Mouse (Mus musculus) gastrocnemius, postnatal 25 days (tissue): ENCODE results near the gene Hbs1l. TPM values are rescaled to one million over a fixed set of nuclear protein-coding genes. Genes with fewer than 3 reads are reported as not detected.

Experiments
- DNase-seq: peaks from one replicate; pipeline ENCODE4 v3.0.0; 2022
- long read RNA-seq, 2 experiments: library from polyadenylated mRNA; stranded (forward); transcript quantifications; one replicate each; pipeline ENCODE4 v2.0.0; 2021
- total RNA-seq, 2 experiments: library from RNA; stranded (reverse); gene quantifications; 1 replicate in 1 of 2; 2 replicates in 1 of 2; pipeline ENCODE4 v1.2.3; 2021

Gene Hbs1l
- 10 to 100 TPM; 58.4 to 62.5 TPM for total RNA-seq
- long read RNA-seq, experiment 1, transcript Hbs1l-209 (18 exons, 2,733 nt): major isoform, 84 of 95 reads
- long read RNA-seq, experiment 1, partial matches to known transcripts: 4 of 95 reads
- long read RNA-seq, experiment 1, other reads (novel, unspliced or antisense): 7 of 95 reads
- long read RNA-seq, experiment 2, transcript Hbs1l-209 (18 exons, 2,733 nt): major isoform, 136 of 159 reads
- long read RNA-seq, experiment 2, partial matches to known transcripts: 7 of 159 reads
- long read RNA-seq, experiment 2, other reads (novel, unspliced or antisense): 12 of 159 reads

DNA sequence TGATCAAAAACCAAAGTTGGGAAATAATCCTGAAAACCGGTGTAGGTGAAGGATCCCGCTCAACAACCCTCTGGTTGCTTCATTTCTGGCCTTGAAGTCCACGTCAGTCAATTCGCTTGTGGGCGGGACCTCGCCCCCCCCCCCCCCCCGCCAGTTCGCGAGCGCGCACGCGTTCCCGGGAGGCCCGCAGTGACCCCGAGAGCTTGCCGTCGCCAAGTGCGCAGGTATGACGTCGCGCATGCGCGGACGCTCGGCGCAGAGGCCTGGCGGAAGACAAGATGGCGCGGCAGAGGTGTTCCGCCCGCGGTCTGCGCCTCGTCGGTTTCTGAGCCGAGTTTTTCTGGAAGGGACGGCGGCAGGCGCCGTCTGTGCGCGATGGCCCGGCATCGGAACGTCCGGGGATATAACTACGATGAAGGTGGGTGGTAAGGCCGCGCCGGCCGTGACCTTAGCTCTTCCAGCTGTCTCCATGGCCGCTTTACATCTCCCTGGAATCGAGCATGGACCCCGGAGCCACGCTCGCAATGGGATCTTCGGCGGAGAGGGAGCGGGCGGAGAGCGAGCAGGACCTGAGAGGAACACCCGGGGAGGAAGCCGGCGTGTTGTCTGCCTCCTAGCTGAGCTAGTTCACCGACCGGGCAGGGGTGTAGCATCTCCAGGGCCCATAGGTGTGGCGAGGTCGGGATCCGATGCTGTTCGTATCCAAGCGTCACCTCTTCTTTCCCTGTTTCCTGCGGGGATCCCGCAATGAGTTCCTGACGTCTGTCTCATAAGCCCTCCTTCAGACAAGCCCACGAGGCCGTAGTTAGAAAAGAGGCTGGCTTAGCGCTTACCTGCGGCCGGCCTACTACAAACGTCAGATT, at the start of gene Hbs1l:
Hbs1l (plus strand) TSS at position 221 of the 863 bp plus-strand sequence.
- peak; percentile 89 for DNase-seq

DNA sequence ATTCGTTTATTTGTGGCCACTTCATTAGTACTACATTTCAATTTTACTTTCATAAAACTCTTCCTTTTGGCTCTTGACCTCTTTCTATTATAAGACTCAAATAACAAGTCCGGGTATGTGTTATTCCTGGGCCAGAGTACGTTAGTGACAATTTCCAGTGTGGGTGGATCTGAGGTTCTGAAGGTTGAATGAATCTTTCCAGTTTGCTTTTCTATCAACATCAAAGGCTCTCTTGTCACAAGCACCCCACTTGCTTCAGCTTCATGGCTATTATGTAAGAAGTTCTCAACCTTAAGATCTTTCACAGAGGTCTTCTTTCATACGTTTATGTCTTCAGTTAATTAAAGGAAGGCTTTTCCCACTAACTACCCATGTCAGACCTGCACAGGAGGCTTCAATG, 47.2 kb upstream of the Hbs1l start:
- DNase-seq: no peak

DNA sequence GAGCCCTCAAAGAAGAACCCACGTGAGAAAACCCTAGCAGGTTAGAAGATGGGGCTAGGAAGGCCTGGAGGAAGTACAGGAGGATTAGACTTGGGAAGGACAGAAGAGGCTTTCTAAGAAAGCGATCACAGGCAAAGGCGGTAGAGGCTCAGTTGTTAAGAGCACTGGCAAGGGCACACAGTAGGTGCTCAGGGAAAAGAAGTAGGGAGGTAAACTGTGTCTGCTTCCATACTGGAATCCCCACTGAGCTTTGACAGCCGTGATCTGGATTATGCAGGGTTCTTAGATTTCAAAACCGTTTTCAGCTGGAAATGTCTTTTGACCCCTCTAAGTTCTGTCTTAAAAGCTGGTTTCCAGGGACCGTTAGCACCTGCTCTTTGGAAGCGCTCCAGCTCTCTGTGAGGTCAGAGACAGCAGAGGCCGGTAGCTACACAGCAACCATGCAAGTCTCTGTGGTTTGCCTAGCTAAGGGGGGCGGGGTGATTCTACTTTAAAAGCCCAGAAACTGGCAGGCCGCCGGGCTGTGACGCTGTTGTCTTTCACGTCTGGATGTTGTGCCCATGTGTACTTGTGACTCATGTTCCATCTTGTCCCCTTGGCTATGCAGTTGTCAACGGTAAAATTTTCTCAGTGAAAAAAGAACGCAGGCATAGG, 43.8 kb upstream of the Hbs1l start:
- DNase-seq: peak; percentile 19

DNA sequence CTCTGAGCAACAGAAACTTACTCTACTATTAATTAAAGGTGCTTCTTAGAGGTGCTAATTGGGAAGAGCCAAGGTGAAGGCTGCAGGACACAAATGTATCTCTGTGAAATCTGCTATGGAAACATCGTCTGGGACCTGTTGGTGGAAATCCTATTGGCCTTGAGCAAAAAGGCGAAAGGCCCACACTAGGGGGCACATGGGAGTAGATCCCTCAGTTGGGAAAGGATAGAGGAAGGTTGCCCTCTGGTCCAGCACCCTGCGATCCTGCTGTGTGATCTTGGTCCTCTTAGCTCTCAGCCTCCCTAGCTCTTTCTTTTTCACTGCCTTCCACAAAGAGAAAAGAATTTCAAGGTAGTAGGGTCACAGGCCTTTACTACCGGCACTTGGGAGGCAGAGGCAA, 43.0 kb upstream of the Hbs1l start:
- DNase-seq: no peak

DNA sequence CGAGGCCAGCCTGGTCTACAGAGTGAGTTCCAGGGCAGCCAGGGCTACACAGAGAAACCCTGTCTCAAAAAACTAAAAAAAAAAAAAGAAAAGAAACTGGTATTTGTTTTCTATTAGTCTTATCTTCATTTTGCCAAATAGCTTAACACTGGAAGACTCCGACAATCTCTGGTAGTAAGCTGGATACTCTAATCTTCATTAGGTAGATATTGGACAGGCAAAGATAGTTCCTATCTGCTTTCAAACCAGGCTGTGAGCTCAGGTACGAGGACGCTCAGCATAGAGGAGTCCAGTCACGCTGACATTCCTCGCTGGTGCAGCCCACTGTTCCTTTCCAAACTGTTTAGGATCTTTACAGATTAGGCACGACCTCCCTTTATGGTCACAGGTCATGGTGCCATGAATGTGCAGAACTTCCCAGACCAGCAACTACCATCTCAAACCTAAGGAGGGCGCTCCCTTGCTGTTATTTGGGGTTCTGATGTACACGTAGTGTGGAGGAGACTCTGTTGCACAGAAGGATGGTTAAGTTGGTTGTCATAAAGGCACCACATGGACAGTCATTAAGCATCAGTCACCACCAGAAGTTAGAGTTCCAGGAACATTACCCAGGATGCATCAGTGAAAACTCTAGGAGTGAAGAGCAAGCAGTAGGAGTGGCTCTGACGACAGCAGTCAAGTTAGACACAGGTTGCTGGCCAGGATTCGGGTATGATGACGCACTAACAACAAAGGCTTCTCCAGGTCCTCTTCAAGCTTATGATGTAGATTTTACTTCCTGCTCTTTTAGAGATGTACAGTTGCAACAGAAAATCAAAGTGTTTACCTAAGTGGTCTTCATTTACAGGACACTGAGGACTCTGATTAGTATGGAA, 41.3 kb upstream of the Hbs1l start:
- DNase-seq: no peak

DNA sequence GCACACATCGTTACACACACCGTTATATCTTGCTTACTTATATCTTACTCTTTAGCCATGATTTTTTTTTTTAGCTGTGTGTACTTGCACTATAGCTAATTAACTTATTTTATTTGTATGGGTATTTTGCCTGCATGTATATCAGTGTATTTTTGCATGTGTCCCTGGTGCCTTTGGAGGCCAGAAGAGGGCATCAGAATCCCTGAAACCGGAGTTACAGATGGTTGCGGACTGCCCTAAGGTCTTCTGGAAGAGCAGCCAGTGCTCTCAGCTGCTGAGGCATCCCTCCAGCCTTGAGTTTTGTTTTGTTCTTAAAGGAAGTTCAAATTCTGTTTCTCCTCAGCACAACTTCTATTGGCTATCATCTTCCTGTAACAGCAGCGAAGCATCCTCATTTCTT, 38.5 kb upstream of the Hbs1l start:
- no peak for DNase-seq

DNA sequence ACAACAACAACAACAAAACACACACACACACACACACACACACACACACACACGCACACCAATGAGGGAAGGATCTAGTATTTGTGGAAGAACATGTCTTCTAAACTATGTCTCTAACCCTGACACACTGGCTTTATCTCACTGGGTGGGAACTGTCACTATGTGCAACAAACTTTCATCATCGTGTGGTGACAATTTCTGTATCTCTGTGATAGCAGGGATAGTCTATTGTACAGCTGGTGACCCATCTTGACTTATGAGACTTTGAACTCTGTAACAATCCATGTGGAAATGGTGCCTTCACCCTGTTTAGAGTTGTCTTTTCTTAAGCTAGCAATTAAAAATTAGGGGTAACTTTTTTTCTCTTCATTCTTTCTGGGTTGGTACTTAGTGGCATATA, 36.1 kb upstream of the Hbs1l start:
- no peak for DNase-seq

DNA sequence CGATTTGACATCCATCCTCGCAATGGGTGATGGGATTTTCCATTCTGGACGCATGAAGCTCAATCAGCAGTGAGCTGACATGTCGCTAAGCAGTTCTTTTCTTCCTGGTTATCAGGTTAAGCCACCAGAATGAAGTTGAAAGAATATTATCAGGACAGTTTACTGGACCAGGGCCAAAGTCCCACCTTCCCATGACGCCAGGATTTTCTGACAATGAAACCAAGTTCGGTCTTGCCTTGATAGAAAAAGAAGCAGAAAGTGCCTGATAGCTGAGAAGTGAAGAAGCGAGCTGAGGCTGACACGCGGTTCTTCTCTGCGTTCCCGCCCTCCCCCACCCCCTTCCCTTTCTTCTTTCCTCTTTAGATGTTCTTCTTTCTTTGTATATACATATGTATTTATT, 30.6 kb upstream of the Hbs1l start:
- DNase-seq: no peak

DNA sequence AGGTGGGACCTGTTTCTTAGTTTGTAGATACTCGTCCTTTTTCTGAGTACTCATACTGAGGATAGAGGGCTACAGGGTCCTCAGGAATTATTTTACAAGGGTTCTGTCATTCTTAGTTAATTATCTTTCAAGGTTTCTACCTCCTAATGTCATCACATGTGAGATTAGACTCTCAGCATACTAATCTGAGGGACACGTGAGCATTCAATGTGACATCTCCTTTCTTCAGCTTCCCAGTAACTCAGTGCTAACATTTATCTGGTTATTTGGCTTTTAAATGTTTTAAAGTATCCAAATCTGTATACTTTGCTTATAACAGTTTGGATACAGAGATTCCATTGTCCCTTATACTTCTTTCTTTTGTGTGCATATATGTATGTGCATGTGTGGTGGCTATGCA, 28.3 kb upstream of the Hbs1l start:
- DNase-seq: no peak

DNA sequence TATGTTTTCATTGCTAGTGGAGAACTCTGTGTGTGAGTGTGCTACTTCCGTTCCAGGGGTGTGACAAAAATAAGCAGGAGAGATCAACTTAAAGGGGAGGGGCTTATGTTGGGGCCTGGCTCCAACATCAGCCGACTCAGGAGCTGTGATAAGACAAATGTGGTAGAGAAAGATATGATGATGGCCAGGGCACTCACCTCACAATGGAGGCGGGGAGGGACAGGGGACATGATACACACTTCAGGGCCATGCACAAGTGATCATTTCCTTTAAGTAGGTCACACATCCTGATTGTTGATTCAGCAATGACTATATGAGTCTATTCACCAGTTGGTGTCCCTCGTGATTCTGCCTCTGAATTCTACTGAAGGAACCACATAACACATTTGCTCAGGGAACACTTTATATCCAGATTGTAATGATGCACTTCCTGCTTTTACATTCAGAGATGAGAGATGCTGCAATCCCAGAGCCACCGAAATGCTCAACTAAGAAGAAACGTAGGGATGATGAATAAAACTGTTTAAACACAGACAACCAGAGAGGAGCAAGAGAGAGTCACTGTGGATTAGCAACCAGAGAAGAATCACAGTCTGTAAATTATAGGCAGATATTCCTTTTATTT, 26.9 kb upstream of the Hbs1l start:
- DNase-seq: no peak

DNA sequence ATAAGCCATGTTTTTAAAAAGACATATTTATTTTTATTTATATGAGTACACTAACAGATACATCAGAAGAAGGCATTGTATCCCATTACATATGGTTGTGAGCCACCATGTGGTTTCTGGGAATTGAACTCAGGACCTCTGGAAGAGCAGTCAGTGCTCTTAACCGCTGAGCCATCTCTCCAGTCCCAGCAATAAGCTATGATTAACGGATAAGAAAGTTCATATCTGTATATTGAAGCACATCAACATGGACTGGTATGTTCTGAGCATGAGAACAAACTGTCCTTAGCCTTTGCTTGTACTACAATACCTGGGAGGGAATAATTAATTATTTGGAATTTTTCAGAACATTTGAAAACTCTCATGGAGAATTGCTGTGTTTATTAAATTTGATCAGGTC, 25.9 kb upstream of the Hbs1l start:
- no peak for DNase-seq

DNA sequence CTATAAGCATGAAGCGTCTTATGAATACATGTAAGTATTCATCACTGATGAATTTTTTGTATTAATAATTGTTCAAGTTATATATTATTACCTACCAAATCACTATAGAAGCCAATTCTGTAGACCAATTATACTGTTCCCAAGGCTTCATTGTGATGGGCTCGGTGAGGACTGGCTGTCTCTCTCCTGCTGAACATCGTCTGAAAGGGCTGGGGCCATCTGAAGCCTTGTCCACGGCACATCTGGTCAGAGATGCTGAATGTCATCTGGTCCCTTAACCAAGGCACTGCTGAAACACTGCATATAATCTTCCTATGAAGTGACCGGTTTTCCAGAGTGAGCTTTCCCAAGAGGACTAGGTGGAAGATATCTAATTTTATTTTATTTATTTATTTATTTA, 24.9 kb upstream of the Hbs1l start:
- no peak for DNase-seq

DNA sequence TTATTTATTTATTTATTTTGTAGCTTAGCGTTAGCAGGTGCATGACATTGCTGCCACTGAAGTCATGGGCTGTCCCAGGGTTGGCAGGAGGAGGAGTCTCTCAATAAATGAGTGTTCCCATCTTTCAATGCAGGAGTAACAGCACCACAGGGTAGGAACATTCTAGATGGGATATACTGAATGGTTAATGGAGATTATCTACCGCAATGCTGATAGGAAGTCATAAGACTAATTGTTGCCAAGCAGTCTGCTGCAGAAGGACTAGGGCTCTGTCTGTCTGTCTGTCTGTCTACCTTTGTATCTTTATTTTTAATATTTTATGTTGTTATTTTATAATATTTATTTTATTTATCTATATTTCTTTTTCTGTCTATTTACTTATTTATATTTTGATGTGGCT, 24.5 kb upstream of the Hbs1l start:
- no peak for DNase-seq

DNA sequence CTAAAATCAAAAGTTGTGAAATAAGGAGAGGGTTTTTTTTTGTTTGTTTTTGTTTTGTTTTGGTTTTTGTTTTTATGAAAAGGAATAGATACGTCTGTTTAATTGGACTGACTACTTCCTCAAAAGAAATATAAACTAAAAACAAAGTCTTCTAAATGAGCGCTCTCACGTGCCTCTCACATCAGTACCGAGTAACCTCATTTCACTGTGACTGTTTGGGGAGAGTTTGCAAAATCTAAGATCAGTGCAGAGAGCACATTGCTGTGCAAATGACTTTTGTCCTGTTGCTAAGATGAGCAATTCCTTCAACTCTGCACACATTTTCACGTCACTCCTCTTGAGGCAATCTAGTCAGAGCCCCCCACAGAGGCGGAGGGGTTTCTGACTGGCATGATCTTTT, 24.0 kb upstream of the Hbs1l start:
- DNase-seq: no peak

DNA sequence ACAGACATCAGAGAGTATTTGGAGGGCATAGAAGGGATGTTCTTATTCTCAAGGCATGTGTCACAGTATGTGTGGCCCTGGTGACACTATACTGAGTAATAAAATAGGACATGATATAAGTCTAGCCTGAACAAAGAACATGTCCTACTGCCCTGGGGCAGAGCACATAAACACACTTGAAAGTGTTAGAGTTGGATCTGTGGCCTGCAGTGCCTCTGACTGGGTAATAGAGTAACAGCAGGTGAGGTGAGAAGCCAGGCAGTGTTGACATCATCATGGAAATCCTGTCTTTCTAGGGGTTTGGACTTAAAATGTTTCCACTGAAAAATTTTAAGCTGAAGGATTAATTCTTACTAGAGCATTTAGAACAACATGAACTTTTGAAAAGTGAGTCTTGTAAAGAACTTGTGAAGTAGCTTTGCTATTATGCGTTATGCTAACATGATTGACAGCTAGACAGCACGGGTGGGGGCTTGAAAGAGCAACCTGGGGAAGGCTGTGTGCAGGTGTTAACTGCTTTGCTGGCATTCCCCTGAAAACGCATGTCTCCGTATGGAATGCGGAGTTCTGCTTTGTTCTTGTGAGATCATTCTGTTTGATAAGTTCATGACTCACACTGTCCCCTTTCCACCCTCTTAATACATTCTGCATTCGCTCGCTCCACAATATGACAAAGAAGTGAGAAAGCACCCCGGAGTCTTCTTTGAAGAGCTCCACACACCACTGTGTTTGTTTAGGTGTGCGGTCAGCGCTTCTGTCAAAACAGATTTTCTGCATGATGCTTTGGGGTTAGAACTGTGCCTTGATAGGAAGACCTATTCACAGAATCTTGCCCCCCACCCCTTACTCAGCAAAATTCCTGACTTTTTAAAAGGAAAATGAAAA, 8.3 kb upstream of the Hbs1l start:
- DNase-seq: no peak

DNA sequence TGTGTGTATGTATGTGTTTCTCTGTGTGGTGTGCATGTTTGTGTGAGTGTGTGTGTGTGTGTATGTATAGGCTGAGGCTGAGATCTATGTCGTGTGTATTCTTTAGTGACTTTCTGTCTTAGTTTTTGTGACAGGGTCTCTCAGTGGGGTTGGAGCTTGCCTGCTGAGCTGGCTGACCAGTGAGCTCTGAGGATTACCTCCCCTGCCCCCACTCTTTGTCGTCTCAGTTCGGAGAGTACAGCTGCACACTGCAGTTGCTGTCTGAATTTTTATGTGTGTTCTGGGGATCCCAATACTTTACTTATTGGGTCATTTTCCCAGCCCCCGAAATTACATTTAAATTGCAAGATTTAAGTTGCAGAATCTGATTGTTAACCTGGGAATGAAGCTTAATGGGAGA, 4.6 kb upstream of the Hbs1l start:
- DNase-seq: no peak

DNA sequence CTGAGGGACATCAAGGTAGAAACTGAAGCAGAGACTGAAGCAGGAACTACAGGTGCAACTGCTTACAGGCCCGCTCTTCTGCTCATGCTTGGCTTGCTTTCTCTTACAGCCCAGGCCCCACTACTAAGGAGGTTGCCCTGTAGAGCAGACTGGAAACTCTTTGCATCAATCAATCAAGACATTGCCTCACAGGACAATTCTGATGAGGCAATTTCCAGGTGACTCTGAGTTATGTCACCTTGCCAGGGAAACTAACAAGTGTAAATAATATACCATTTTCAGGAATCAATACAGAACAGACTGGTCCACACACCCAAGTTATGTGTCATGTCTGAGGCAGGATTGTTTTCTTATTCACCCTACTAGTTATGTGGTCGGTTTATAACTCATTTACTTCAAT, 1.6 kb upstream of the Hbs1l start:
- DNase-seq: no peak

DNA sequence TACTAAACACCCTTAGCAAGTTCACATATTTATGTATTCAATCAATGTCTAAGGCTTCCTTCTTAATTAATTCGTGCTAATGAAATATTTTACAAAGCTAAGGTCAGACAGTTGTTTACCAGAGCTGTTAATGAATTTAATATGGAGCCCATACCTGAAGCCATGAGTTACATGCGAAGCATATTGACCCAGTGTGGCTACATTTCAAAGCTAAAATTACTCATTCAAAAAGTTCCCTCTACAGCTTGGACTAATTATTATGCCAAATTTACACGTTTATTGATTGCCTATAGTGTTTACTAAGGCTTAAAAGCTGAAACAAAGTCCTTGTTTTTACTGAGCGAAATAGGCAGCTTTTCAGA, 401 bp upstream of the Hbs1l start:
- no peak for DNase-seq

DNA sequence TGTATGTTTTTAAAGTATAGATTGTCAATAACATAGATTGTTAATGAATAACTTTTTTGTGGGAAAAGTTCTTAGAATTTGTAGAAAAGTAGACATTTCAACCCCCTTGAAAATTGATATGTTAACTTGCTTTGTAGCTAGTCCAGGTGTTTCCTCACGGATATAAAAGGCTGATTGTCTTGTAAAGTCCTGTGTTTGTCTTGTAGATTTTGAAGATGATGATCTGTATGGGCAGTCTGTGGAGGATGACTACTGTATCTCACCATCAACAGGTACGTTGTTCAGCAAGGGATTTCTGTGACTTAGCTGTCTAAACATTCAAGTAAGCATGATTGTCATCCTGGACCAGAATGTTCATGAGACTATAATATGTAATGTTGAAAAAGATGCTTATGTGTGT, 3.2 kb downstream of the Hbs1l start:
- DNase-seq: no peak

DNA sequence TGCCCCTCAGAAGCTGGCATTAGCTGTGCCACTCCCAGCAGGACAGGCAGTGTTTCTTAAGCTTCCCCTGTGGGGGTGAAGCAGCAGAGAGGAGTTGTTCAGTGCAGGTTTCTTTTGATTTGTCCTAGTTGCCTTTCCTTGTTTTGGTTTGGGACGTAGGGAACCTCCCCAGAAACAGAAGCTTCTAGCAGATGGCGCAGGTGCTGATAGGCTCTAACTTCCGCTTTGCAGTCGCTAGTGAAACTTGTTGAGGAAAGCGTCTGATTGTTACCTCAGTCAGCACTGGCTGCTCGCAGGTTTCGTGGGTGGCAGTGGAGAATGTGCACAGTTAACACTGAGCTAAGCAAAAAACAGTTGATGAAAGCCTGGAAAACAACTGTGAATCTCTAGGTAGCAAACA, 6.0 kb downstream of the Hbs1l start:
- DNase-seq: no peak
